Mouse (Mus musculus): ENCODE measurements at regions not wholly inside any gene's neighbourhood (a gene's known extent, or its start where the extent isn't known, plus 50 kb on each side); places are given as distances from the start of the nearest gene placed in this dataset.

GRCm38 (mm10) chr7:82047456-82047855 lies 55.4 kb upstream of the Bnc1 start:
- DNase-seq (ENCODE audit: low spot score): no peak
- ATAC-seq (replicated peaks; ENCODE audit: low FRiP score, low read depth): no peak
- Histone ChIP-seq H3K9me3 (replicated peaks; ENCODE audit: low read length) (no peaks in the 10 kb centered on the region), H3K4me3 (replicated peaks; ENCODE audit: low read depth, low read length) (no peak overlapping the region), H3K36me3 (ENCODE audit: insufficient read depth, low read length) (no peaks in the 10 kb centered on the region), H3K9ac (ENCODE audit: low read depth, low read length) (no peak overlapping the region), H3K4me1 (replicated peaks; ENCODE audit: insufficient read depth, low read length) (no peaks in the 10 kb centered on the region), H3K27ac (no peak overlapping the region), H3K4me2 (ENCODE audit: low read length) (no peak overlapping the region), H3K27me3 (ENCODE audit: insufficient read depth, low read length) (no peaks in the 10 kb centered on the region)
- TF ChIP-seq CTCF (IDR thresholded peaks at IDR 0.05; ENCODE audit: low read depth): no peak
- WGBS: 36% methylated on average over 5 of the region's 5 CpGs

- Histone ChIP-seq H3K27me3 (ENCODE audit: insufficient read depth, low read length) (no peaks in the 10 kb centered on the region), H3K9ac (ENCODE audit: low read depth, low read length) (no peak overlapping the region), H3K4me3 (replicated peaks; ENCODE audit: low read depth, low read length) (no peak overlapping the region), H3K36me3 (ENCODE audit: insufficient read depth, low read length) (no peaks in the 10 kb centered on the region), H3K9me3 (replicated peaks; ENCODE audit: low read length) (no peaks in the 10 kb centered on the region), H3K4me1 (replicated peaks; ENCODE audit: insufficient read depth, low read length) (peaks cover 7% of the 10 kb centered on the region; the same call in 1 of the 2 replicates), H3K4me2 (ENCODE audit: low read length) (no peak overlapping the region), H3K27ac (no peak overlapping the region)
- DNase-seq (ENCODE audit: low spot score) (no peak), ATAC-seq (replicated peaks; ENCODE audit: low FRiP score, low read depth) (no peak)
- TF ChIP-seq CTCF (IDR thresholded peaks at IDR 0.05; ENCODE audit: low read depth): no peak
- WGBS: 86% methylated on average over 4 of the region's 4 CpGs
Measured at GRCm38 (mm10) chr7:82053411-82053810, 61.3 kb upstream of the Bnc1 start.

- no peak overlapping the region for H3K9ac ChIP-seq (ENCODE audit: low read depth, low read length)
- no peak overlapping the region for H3K27ac ChIP-seq
- peak overlapping the region; percentile 49 for H3K4me2 ChIP-seq (ENCODE audit: low read length)
- no peaks in the 10 kb centered on the region for H3K9me3 ChIP-seq (replicated peaks; ENCODE audit: low read length)
- H3K27me3 ChIP-seq (ENCODE audit: insufficient read depth, low read length): no peaks in the 10 kb centered on the region
- no peak for TF ChIP-seq CTCF (IDR thresholded peaks at IDR 0.05; ENCODE audit: low read depth)
- DNase-seq (ENCODE audit: low spot score) (peak; percentile 22), ATAC-seq (replicated peaks; ENCODE audit: low FRiP score, low read depth) (no peak)
- WGBS: 9% methylated on average over 21 of the region's 21 CpGs
- no peaks in the 10 kb centered on the region for H3K36me3 ChIP-seq (ENCODE audit: insufficient read depth, low read length)
- no peak overlapping the region for H3K4me3 ChIP-seq (replicated peaks; ENCODE audit: low read depth, low read length)
- H3K4me1 ChIP-seq (replicated peaks; ENCODE audit: insufficient read depth, low read length): peaks cover 7% of the 10 kb centered on the region; the same call in 1 of the 2 replicates
Measured at GRCm38 (mm10) chr7:82056551-82057230, 64.6 kb upstream of the Bnc1 start.

GRCm38 (mm10) chr7:82063407-82063806 lies 71.3 kb upstream of the Bnc1 start:
- TF ChIP-seq CTCF (IDR thresholded peaks at IDR 0.05; ENCODE audit: low read depth): no peak
- Histone ChIP-seq H3K36me3 (ENCODE audit: insufficient read depth, low read length) (no peaks in the 10 kb centered on the region), H3K4me3 (replicated peaks; ENCODE audit: low read depth, low read length) (no peak overlapping the region), H3K27me3 (ENCODE audit: insufficient read depth, low read length) (no peaks in the 10 kb centered on the region), H3K9me3 (replicated peaks; ENCODE audit: low read length) (no peaks in the 10 kb centered on the region), H3K4me2 (ENCODE audit: low read length) (no peak overlapping the region), H3K9ac (ENCODE audit: low read depth, low read length) (no peak overlapping the region), H3K27ac (no peak overlapping the region), H3K4me1 (replicated peaks; ENCODE audit: insufficient read depth, low read length) (no peaks in the 10 kb centered on the region)
- no peak for DNase-seq (ENCODE audit: low spot score)
- WGBS: 54% methylated on average over 7 of the region's 7 CpGs
- no peak for ATAC-seq (replicated peaks; ENCODE audit: low FRiP score, low read depth)

- H3K27ac ChIP-seq: no peak overlapping the region
- no peak overlapping the region for H3K4me2 ChIP-seq (ENCODE audit: low read length)
- WGBS: 80% methylated on average over 7 of the region's 7 CpGs
- H3K36me3 ChIP-seq (ENCODE audit: insufficient read depth, low read length): no peaks in the 10 kb centered on the region
- no peaks in the 10 kb centered on the region for H3K4me1 ChIP-seq (replicated peaks; ENCODE audit: insufficient read depth, low read length)
- H3K27me3 ChIP-seq (ENCODE audit: insufficient read depth, low read length): no peaks in the 10 kb centered on the region
- H3K9ac ChIP-seq (ENCODE audit: low read depth, low read length): no peak overlapping the region
- DNase-seq (ENCODE audit: low spot score) (no peak), ATAC-seq (replicated peaks; ENCODE audit: low FRiP score, low read depth) (no peak)
- TF ChIP-seq CTCF (IDR thresholded peaks at IDR 0.05; ENCODE audit: low read depth): no peak
- no peaks in the 10 kb centered on the region for H3K9me3 ChIP-seq (replicated peaks; ENCODE audit: low read length)
- H3K4me3 ChIP-seq (replicated peaks; ENCODE audit: low read depth, low read length): no peak overlapping the region
Measured at GRCm38 (mm10) chr7:82069629-82070450, 77.7 kb upstream of the Bnc1 start.

- no peaks in the 10 kb centered on the region for H3K4me1 ChIP-seq (replicated peaks; ENCODE audit: insufficient read depth, low read length)
- no peak overlapping the region for H3K4me3 ChIP-seq (replicated peaks; ENCODE audit: low read depth, low read length)
- no peaks in the 10 kb centered on the region for H3K27me3 ChIP-seq (ENCODE audit: insufficient read depth, low read length)
- no peaks in the 10 kb centered on the region for H3K36me3 ChIP-seq (ENCODE audit: insufficient read depth, low read length)
- DNase-seq (ENCODE audit: low spot score) (no peak), ATAC-seq (replicated peaks; ENCODE audit: low FRiP score, low read depth) (no peak)
- no peaks in the 10 kb centered on the region for H3K9me3 ChIP-seq (replicated peaks; ENCODE audit: low read length)
- no peak for TF ChIP-seq CTCF (IDR thresholded peaks at IDR 0.05; ENCODE audit: low read depth)
- no peak overlapping the region for H3K27ac ChIP-seq
- H3K4me2 ChIP-seq (ENCODE audit: low read length): no peak overlapping the region
- 79% methylated on average over 10 of the region's 10 CpGs for WGBS
- no peak overlapping the region for H3K9ac ChIP-seq (ENCODE audit: low read depth, low read length)
Measured at GRCm38 (mm10) chr7:82070946-82071727, 79.0 kb upstream of the Bnc1 start.

Measured in kidney, postnatal 0 days (tissue).